Mouse (Mus musculus) ES-Bruce4 (cell line): Measurements from ENCODE around the gene Nfasc. TPM values are rescaled to one million over a fixed set of nuclear protein-coding genes. Genes with fewer than 3 reads are reported as not detected.

Experiments
- H3K27ac ChIP-seq: 2 replicates; pipeline ENCODE4 v1.5.1; 2012; ENCODE audit warnings: low read length, inconsistent platforms; ENCODE audit not compliant: insufficient read depth
- H3K27me3 ChIP-seq: 2 replicates; pipeline ENCODE4 v1.6.1; 2012; ENCODE audit warnings: mild to moderate bottlenecking, low read length, inconsistent platforms; ENCODE audit not compliant: control insufficient read depth, poor library complexity, insufficient read depth, severe bottlenecking
- H3K36me3 ChIP-seq: 2 replicates; pipeline ENCODE4 v1.6.1; 2012; ENCODE audit warnings: inconsistent platforms, mild to moderate bottlenecking, low read length, moderate library complexity; ENCODE audit not compliant: control insufficient read depth, poor library complexity, insufficient read depth, severe bottlenecking
- H3K4me1 ChIP-seq: one replicate; pipeline ENCODE4 v1.8.1; 2011; ENCODE audit warnings: low read length; ENCODE audit not compliant: control insufficient read depth, insufficient read depth
- H3K4me3 ChIP-seq: 2 replicates; pipeline ENCODE4 v1.5.1; 2011; ENCODE audit warnings: low read depth, mild to moderate bottlenecking, low read length
- H3K9ac ChIP-seq: 2 replicates; pipeline ENCODE4 v1.6.1; 2012; ENCODE audit warnings: low read depth, mild to moderate bottlenecking, inconsistent platforms; ENCODE audit not compliant: poor library complexity, severe bottlenecking
- H3K9me3 ChIP-seq: replicated peaks from 2 replicates; pipeline ENCODE4 v1.6.1; 2012; ENCODE audit warnings: mild to moderate bottlenecking, low read length, inconsistent platforms; ENCODE audit not compliant: control insufficient read depth, poor library complexity, insufficient read depth, severe bottlenecking
- CTCF ChIP-seq: IDR thresholded peaks from one replicate; pipeline ENCODE4 v1.8.1; 2011; ENCODE audit warnings: low read depth, low read length
- EP300 ChIP-seq: IDR thresholded peaks from 2 replicates; pipeline ENCODE4 v1.6.1; 2011; ENCODE audit warnings: low read depth, low read length; ENCODE audit not compliant: insufficient read depth
- POLR2A ChIP-seq: IDR thresholded peaks from one replicate; pipeline ENCODE4 v1.8.1; 2011; ENCODE audit warnings: low read length; ENCODE audit not compliant: insufficient read depth
- polyA plus RNA-seq: library from polyadenylated mRNA; stranded (reverse); fragments of >200 nt; gene quantifications from 2 replicates; pipeline ENCODE4 v1.2.4, GENCODE M21; 2011; ENCODE audit warnings: low read depth; ENCODE audit not compliant: missing spikeins, insufficient read depth, insufficient read length

The Nfasc gene
- polyA plus RNA-seq, 1 experiment = 11.0 TPM

DNA sequence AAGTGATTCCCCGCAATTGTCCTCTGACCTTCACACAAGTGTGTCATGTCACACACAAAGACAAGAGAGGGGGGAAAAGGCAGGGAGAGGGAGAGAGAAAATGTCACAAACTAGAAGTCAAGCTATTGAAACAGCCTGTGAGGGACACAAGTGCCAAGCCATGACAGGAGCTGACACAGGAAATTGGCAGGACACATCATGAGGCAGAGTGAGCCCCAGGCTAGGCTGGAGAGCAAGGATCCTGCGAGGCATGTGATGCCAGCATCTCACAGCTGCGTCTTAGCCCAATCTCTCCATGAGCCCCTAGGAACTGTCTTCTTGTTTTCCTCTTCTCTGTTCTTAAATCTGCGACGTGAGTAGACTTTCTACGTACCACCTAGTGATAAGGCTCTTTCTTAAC is 33.4 kb upstream of the Nfasc start:
- no peaks in the 10 kb centered on the region for H3K9me3 ChIP-seq
- no peak overlapping the region for H3K27ac ChIP-seq
- no peak overlapping the region for H3K4me3 ChIP-seq
- H3K36me3 ChIP-seq = no peaks in the 10 kb centered on the region
- H3K9ac ChIP-seq = no peak overlapping the region
- TF ChIP-seq CTCF (no peak), POLR2A (no peak), EP300 (no peak)
- no peaks in the 10 kb centered on the region for H3K27me3 ChIP-seq
- no peaks in the 10 kb centered on the region for H3K4me1 ChIP-seq

GRCm38 (mm10) chr1:132771377-132771776 is 29.8 kb upstream of the Nfasc start:
- Histone ChIP-seq H3K9ac (no peak overlapping the region), H3K9me3 (no peaks in the 10 kb centered on the region), H3K4me3 (no peak overlapping the region), H3K27me3 (no peaks in the 10 kb centered on the region), H3K27ac (no peak overlapping the region), H3K4me1 (no peaks in the 10 kb centered on the region), H3K36me3 (no peaks in the 10 kb centered on the region)
- TF ChIP-seq EP300 (no peak), POLR2A (no peak), CTCF (peak; percentile 80)

GRCm38 (mm10) chr1:132769559-132769958 is 28.0 kb upstream of the Nfasc start:
- H3K4me3 ChIP-seq = no peak overlapping the region
- H3K36me3 ChIP-seq = no peaks in the 10 kb centered on the region
- TF ChIP-seq EP300 = no peak
- TF ChIP-seq POLR2A = no peak
- TF ChIP-seq CTCF = no peak
- no peak overlapping the region for H3K27ac ChIP-seq
- no peaks in the 10 kb centered on the region for H3K9me3 ChIP-seq
- H3K27me3 ChIP-seq = no peaks in the 10 kb centered on the region
- H3K4me1 ChIP-seq = no peaks in the 10 kb centered on the region
- no peak overlapping the region for H3K9ac ChIP-seq

- Histone ChIP-seq H3K27me3 (no peaks in the 10 kb centered on the region), H3K27ac (no peak overlapping the region), H3K4me3 (no peak overlapping the region), H3K9me3 (no peaks in the 10 kb centered on the region), H3K9ac (no peak overlapping the region), H3K4me1 (no peaks in the 10 kb centered on the region), H3K36me3 (no peaks in the 10 kb centered on the region)
- TF ChIP-seq POLR2A = no peak
- TF ChIP-seq EP300 = no peak
- no peak for TF ChIP-seq CTCF
Measured at GRCm38 (mm10) chr1:132767422-132767821, 25.8 kb upstream of the Nfasc start.

DNA sequence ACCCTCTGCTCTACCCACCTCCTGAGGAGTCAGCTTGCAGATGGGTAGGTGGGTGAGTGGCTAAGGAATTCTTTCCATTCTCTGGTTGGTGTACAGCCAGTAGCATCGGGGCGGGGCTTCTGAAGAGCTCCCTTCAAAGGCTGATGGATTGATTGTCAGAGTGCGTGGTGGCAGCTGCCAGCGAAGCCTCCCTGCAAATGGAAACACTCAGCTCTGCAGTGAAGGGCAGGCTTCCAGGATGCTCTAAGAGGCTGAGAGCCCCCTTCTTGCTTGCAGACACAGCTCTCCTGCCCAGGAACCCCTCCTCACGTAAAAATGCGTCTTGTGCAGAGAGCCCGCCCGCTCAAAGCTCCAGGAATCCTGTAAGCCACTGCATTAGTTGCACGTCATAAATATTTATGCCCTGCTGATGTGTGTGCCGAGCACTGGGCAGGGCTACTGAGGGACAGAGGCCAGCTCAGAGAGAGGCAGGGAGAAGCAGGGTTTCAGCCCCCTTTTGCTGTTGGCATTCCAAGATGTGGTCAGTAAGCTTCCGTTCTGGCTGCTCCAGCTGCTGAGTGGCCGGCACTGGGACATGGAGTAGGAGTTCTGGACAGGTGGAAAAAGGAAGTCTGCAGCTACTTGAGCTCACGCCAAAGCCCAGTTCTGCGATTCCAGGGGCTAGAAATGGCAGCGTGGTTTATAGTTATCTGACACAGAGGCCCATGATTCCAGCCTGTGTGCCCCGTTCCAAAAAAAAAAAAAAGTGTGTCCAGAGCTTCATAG is 24.5 kb upstream of the Nfasc start:
- Histone ChIP-seq H3K4me3 (no peak overlapping the region), H3K27ac (no peak overlapping the region), H3K4me1 (no peaks in the 10 kb centered on the region), H3K36me3 (no peaks in the 10 kb centered on the region), H3K27me3 (no peaks in the 10 kb centered on the region), H3K9ac (no peak overlapping the region), H3K9me3 (no peaks in the 10 kb centered on the region)
- no peak for TF ChIP-seq EP300
- TF ChIP-seq POLR2A = no peak
- TF ChIP-seq CTCF = no peak

GRCm38 (mm10) chr1:132765222-132765621 is 23.6 kb upstream of the Nfasc start:
- Histone ChIP-seq H3K9ac (no peak overlapping the region), H3K27me3 (no peaks in the 10 kb centered on the region), H3K4me1 (no peaks in the 10 kb centered on the region), H3K9me3 (no peaks in the 10 kb centered on the region), H3K27ac (no peak overlapping the region), H3K36me3 (no peaks in the 10 kb centered on the region), H3K4me3 (no peak overlapping the region)
- TF ChIP-seq EP300 = no peak
- TF ChIP-seq CTCF = no peak
- TF ChIP-seq POLR2A = no peak
